Mouse (Mus musculus) CH12.LX (cell line): ENCODE data around the gene Bzw2. TPM values are rescaled to one million over a fixed set of nuclear protein-coding genes. Genes with fewer than 3 reads are reported as not detected.

ENCODE experiments used
- DNase-seq: peaks from one replicate; pipeline ENCODE4 v3.0.0-alpha.2; 2013; ENCODE audit errors: extremely low read depth
- H3K27ac ChIP-seq: 2 replicates; pipeline ENCODE4 v1.5.1; 2012; ENCODE audit warnings: low read depth, mild to moderate bottlenecking, control low read depth, moderate library complexity; ENCODE audit not compliant: insufficient read depth
- H3K27me3 ChIP-seq: replicated peaks from 2 replicates; pipeline ENCODE3; 2012; ENCODE audit warnings: inconsistent platforms
- H3K36me3 ChIP-seq, 2 experiments: replicated peaks in 1 of 2; 2 replicates each; pipeline versions ENCODE3 to v1.6.1; 2012; ENCODE audit warnings: inconsistent platforms in 1 of 2, low read length in 1 of 2, mild to moderate bottlenecking in 1 of 2, mixed read lengths in 1 of 2, moderate library complexity in 1 of 2; ENCODE audit not compliant: control insufficient read depth in 1 of 2, insufficient read depth in 1 of 2
- H3K4me1 ChIP-seq, 2 experiments: 2 replicates each; pipeline ENCODE4 v1.6.1; 2012; ENCODE audit warnings: inconsistent platforms in 1 of 2, moderate library complexity in 1 of 2; ENCODE audit not compliant: insufficient read depth in 2 of 2, control insufficient read depth in 1 of 2
- H3K4me2 ChIP-seq: 2 replicates; pipeline ENCODE4 v1.6.1; 2012; ENCODE audit warnings: low read depth, mild to moderate bottlenecking, control low read depth; ENCODE audit not compliant: poor library complexity, insufficient read depth, severe bottlenecking
- H3K4me3 ChIP-seq, 3 experiments: fragments of 150-350 bp in 1 of 3; sonication (generic) in 1 of 3; replicated peaks in 1 of 3; 2 replicates each; pipeline versions ENCODE3 to v1.5.1; 2011 to 2012; ENCODE audit warnings: low read depth in 2 of 3, low read length in 2 of 3, mild to moderate bottlenecking in 2 of 3, moderate library complexity in 2 of 3, control low read depth in 1 of 3, improper control_type of control experiment in 1 of 3, inconsistent platforms in 1 of 3, mixed read lengths in 1 of 3; ENCODE audit not compliant: poor library complexity in 1 of 3
- H3K79me2 ChIP-seq: replicated peaks from 2 replicates; pipeline ENCODE4 v1.6.1; 2012; ENCODE audit warnings: mild to moderate bottlenecking, moderate library complexity; ENCODE audit not compliant: control insufficient read depth, poor library complexity, insufficient read depth, severe bottlenecking; ENCODE audit errors: extremely low read depth
- H3K9ac ChIP-seq: 2 replicates; pipeline ENCODE4 v1.6.1; 2012; ENCODE audit warnings: low read depth, mild to moderate bottlenecking, control low read depth, moderate library complexity; ENCODE audit not compliant: insufficient read depth
- H3K9me3 ChIP-seq: replicated peaks from 2 replicates; pipeline ENCODE3; 2012; ENCODE audit warnings: low read length, inconsistent platforms, mixed read lengths
- BHLHE40 ChIP-seq: IDR thresholded peaks from 2 replicates; pipeline ENCODE4 v1.6.1; 2011; ENCODE audit warnings: mild to moderate bottlenecking, low read depth, low read length, improper control_type of control experiment
- CHD1 ChIP-seq: IDR thresholded peaks from 2 replicates; pipeline ENCODE4 v1.6.1; 2012; ENCODE audit warnings: low read depth, low read length, improper control_type of control experiment, inconsistent platforms
- CHD2 ChIP-seq: IDR thresholded peaks from 2 replicates; pipeline ENCODE4 v1.6.1; 2011; ENCODE audit warnings: low read length, improper control_type of control experiment
- E2F4 ChIP-seq: IDR thresholded peaks from 2 replicates; pipeline ENCODE4 v1.6.1; 2011; ENCODE audit warnings: low read depth, low read length, improper control_type of control experiment; ENCODE audit not compliant: insufficient replicate concordance
- ETS1 ChIP-seq: conservative IDR thresholded peaks from 2 replicates; pipeline ENCODE4 v1.6.1; 2012; ENCODE audit warnings: low read depth, mild to moderate bottlenecking, inconsistent platforms, low read length, improper control_type of control experiment, moderate library complexity
- GABPA ChIP-seq: IDR thresholded peaks from 2 replicates; pipeline ENCODE4 v1.6.1; 2012; ENCODE audit warnings: low read depth, low read length, improper control_type of control experiment, inconsistent platforms; ENCODE audit not compliant: insufficient replicate concordance
- HCFC1 ChIP-seq: IDR thresholded peaks from 2 replicates; pipeline ENCODE4 v1.6.1; 2012; ENCODE audit warnings: low read depth, mild to moderate bottlenecking, inconsistent platforms, low read length, improper control_type of control experiment
- IRF4 ChIP-seq: IDR thresholded peaks from 2 replicates; pipeline ENCODE4 v1.6.1; 2014; ENCODE audit warnings: low read depth, mild to moderate bottlenecking, inconsistent platforms, low read length, improper control_type of control experiment
- JUN ChIP-seq: IDR thresholded peaks from 2 replicates; pipeline ENCODE4 v1.6.1; 2011; ENCODE audit warnings: low read depth, mild to moderate bottlenecking, low read length, improper control_type of control experiment, moderate library complexity; ENCODE audit not compliant: insufficient read depth
- KAT2A ChIP-seq: IDR thresholded peaks from 2 replicates; pipeline ENCODE4 v1.6.1; 2012; ENCODE audit warnings: low read length, improper control_type of control experiment, inconsistent platforms; ENCODE audit not compliant: insufficient replicate concordance
- MAX ChIP-seq: IDR thresholded peaks from 2 replicates; pipeline ENCODE4 v1.6.1; 2011; ENCODE audit warnings: low read length, improper control_type of control experiment
- MAZ ChIP-seq: IDR thresholded peaks from 2 replicates; pipeline ENCODE4 v1.6.1; 2012; ENCODE audit warnings: low read depth, mild to moderate bottlenecking, inconsistent platforms, low read length, improper control_type of control experiment, moderate library complexity
- MEF2A ChIP-seq: IDR thresholded peaks from 2 replicates; pipeline ENCODE4 v1.6.1; 2014; ENCODE audit warnings: low read depth, mild to moderate bottlenecking, inconsistent platforms, low read length, improper control_type of control experiment, borderline replicate concordance
- MXI1 ChIP-seq: IDR thresholded peaks from 2 replicates; pipeline ENCODE4 v1.6.1; 2011; ENCODE audit warnings: mild to moderate bottlenecking, low read depth, low read length, improper control_type of control experiment
- NELFE ChIP-seq: IDR thresholded peaks from 2 replicates; pipeline ENCODE4 v1.6.1; 2011; ENCODE audit warnings: low read depth, low read length, improper control_type of control experiment
- NRF1 ChIP-seq: IDR thresholded peaks from 2 replicates; pipeline ENCODE4 v1.6.1; 2014; ENCODE audit warnings: low read depth, mild to moderate bottlenecking, inconsistent platforms, low read length, improper control_type of control experiment, moderate library complexity
- PAX5 ChIP-seq: IDR thresholded peaks from 2 replicates; pipeline ENCODE4 v1.6.1; 2012; ENCODE audit warnings: low read length, inconsistent platforms, mixed read lengths
- POLR2A ChIP-seq: IDR thresholded peaks from 2 replicates; pipeline ENCODE4 v1.6.1; 2011; ENCODE audit warnings: low read depth, mild to moderate bottlenecking, improper control_type of control experiment, low read length
- POLR2AphosphoS2 ChIP-seq: IDR thresholded peaks from 2 replicates; pipeline ENCODE4 v1.6.1; 2011; ENCODE audit warnings: low read depth, low read length, improper control_type of control experiment
- RAD21 ChIP-seq: IDR thresholded peaks from 2 replicates; pipeline ENCODE4 v1.6.1; 2011; ENCODE audit warnings: low read depth, mild to moderate bottlenecking, low read length, improper control_type of control experiment, moderate library complexity
- RCOR1 ChIP-seq: conservative IDR thresholded peaks from 2 replicates; pipeline ENCODE4 v1.6.1; 2012; ENCODE audit warnings: low read depth, mild to moderate bottlenecking, inconsistent platforms, low read length, improper control_type of control experiment
- SIN3A ChIP-seq: IDR thresholded peaks from 2 replicates; pipeline ENCODE4 v1.6.1; 2012; ENCODE audit warnings: low read length, improper control_type of control experiment, inconsistent platforms
- TCF12 ChIP-seq: IDR thresholded peaks from 2 replicates; pipeline ENCODE4 v1.6.1; 2014; ENCODE audit warnings: low read depth, mild to moderate bottlenecking, inconsistent platforms, low read length, improper control_type of control experiment
- UBTF ChIP-seq: IDR thresholded peaks from 2 replicates; pipeline ENCODE4 v1.6.1; 2012; ENCODE audit warnings: low read depth, mild to moderate bottlenecking, inconsistent platforms, low read length, improper control_type of control experiment, moderate library complexity
- USF1 ChIP-seq: IDR thresholded peaks from 2 replicates; pipeline ENCODE4 v1.6.1; 2014; ENCODE audit warnings: low read depth, mild to moderate bottlenecking, inconsistent platforms, low read length, improper control_type of control experiment
- USF2 ChIP-seq: conservative IDR thresholded peaks from 2 replicates; pipeline ENCODE4 v1.6.1; 2011; ENCODE audit warnings: low read depth, low read length, improper control_type of control experiment
- ZKSCAN1 ChIP-seq: IDR thresholded peaks from 2 replicates; pipeline ENCODE4 v1.6.1; 2012; ENCODE audit warnings: low read depth, inconsistent platforms, low read length, improper control_type of control experiment, borderline replicate concordance
- ZMIZ1 ChIP-seq: IDR thresholded peaks from 2 replicates; pipeline ENCODE4 v1.6.1; 2012; ENCODE audit warnings: low read depth, mild to moderate bottlenecking, inconsistent platforms, low read length, improper control_type of control experiment
- ZNF384 ChIP-seq: IDR thresholded peaks from 2 replicates; pipeline ENCODE4 v1.6.1; 2012; ENCODE audit warnings: low read depth, low read length, improper control_type of control experiment, inconsistent platforms
- dilution Hi-C: fragments of 300-500 bp; cut with MboI; formaldehyde crosslinking; loops from 2 replicates; pipeline ENCODE4 v1.14.3; 2020; ENCODE audit warnings: low sequenced_read_pairs; ENCODE audit not compliant: extremely low pct_unique_long_range_greater_than_20kb, extremely low pct_ligation_motif_present
- in situ Hi-C: fragments of 300-500 bp; cut with MboI; formaldehyde crosslinking; loops from 3 replicates; pipeline ENCODE4 v1.14.3; 2019; ENCODE audit warnings: low sequenced_read_pairs, low pct_ligation_motif_present, low pct_unique_long_range_greater_than_20kb, mixed read lengths
- polyA plus RNA-seq: library from polyadenylated mRNA; unstranded; fragments of >175 nt; gene quantifications from 2 replicates; pipeline ENCODE4 v1.2.1, GENCODE M21; 2012; ENCODE audit warnings: low read depth; ENCODE audit not compliant: insufficient read length
- total RNA-seq, 2 experiments: library from RNA; depleted of rRNA; stranded (reverse); fragments of 300-350 nt in 1 of 2; fragments of >200 nt in 1 of 2; gene quantifications; 2 replicates each; pipeline ENCODE4 v1.2.3; 2012 to 2014

The Bzw2 gene
- total and polyA plus RNA-seq, 3 experiments, result 161 to 424 (median 275) TPM

DNA sequence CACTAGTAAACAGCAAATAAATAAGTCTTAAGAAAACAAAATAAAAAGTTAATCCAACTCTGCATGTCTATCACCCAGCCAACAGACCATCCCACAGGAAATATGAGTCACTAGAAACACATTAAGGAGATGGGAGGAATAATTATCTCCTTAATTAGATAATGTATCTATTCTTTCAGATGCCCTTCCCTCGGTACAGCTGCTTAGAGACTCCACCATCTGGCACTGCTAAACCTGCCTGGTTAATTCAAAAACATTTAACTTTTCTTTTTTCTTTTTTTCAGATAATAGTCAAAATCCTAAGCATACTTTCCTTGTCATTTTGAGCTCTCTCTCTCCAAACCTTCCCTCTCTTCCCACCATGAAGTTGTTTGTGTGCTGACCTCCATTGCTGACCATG is 92.0 kb downstream of the Bzw2 start:
- Histone ChIP-seq H3K9me3 (peaks cover 3% of the 10 kb centered on the region), H3K9ac (no peak overlapping the region), H3K79me2 (no peaks in the 10 kb centered on the region), H3K27ac (no peak overlapping the region), H3K27me3 (no peaks in the 10 kb centered on the region), H3K4me1 (peaks cover 0 to 5% of the 10 kb centered on the region in 2 experiments; a peak in 2 of 4 replicates), H3K36me3 (no peaks in the 10 kb centered on the region), H3K4me3 (no peak overlapping the region), H3K4me2 (no peak overlapping the region)
- dilution Hi-C loops (no loop called here), in situ Hi-C loops (no loop called here)
- no peak for DNase-seq
- TF ChIP-seq PAX5, result no peak
- no peak for TF ChIP-seq MEF2A
- TF ChIP-seq JUN, result no peak
- no peak for TF ChIP-seq USF2
- TF ChIP-seq GABPA, result no peak
- no peak for TF ChIP-seq MAX
- no peak for TF ChIP-seq ZMIZ1
- TF ChIP-seq RAD21, result no peak
- TF ChIP-seq NRF1, result no peak
- TF ChIP-seq HCFC1, result no peak
- no peak for TF ChIP-seq ZNF384
- no peak for TF ChIP-seq TCF12
- TF ChIP-seq RCOR1, result no peak
- TF ChIP-seq CHD1, result no peak
- TF ChIP-seq ETS1, result no peak
- TF ChIP-seq IRF4, result no peak
- TF ChIP-seq POLR2AphosphoS2, result no peak
- no peak for TF ChIP-seq UBTF
- TF ChIP-seq CHD2, result no peak
- no peak for TF ChIP-seq USF1

GRCm38 (mm10) chr12:36057699-36058098 is 100.2 kb downstream of the Bzw2 start:
- Histone ChIP-seq H3K36me3 (no peaks in the 10 kb centered on the region), H3K4me2 (no peak overlapping the region), H3K4me3 (no peak overlapping the region), H3K27me3 (no peaks in the 10 kb centered on the region), H3K79me2 (no peaks in the 10 kb centered on the region), H3K9ac (no peak overlapping the region), H3K4me1 (no peaks in the 10 kb centered on the region), H3K9me3 (no peaks in the 10 kb centered on the region), H3K27ac (no peak overlapping the region)
- in situ Hi-C loops, result no loop called here
- dilution Hi-C loops, result no loop called here
- DNase-seq, result no peak
- TF ChIP-seq MAX (no peak), MAZ (no peak), POLR2A (no peak), BHLHE40 (no peak), E2F4 (no peak), ZKSCAN1 (no peak), USF2 (no peak), SIN3A (no peak), MXI1 (no peak), UBTF (no peak), NRF1 (no peak), HCFC1 (no peak), KAT2A (no peak), NELFE (no peak)
